Mouse (Mus musculus): ENCODE data around the gene Mymx.

GRCm38 (mm10) chr17:45608396-45608795 lies 6.5 kb upstream of the Mymx start:
- TF ChIP-seq CTCF (IDR thresholded peaks at IDR 0.05; ENCODE audit: borderline replicate concordance, insufficient read depth, low read length) (no peak), POLR2A (IDR thresholded peaks at IDR 0.05; ENCODE audit: low read depth, low read length) (no peak)
